Comparison of ENCODE assay signal across 3 mouse cellular contexts in the genomic region with DNA sequence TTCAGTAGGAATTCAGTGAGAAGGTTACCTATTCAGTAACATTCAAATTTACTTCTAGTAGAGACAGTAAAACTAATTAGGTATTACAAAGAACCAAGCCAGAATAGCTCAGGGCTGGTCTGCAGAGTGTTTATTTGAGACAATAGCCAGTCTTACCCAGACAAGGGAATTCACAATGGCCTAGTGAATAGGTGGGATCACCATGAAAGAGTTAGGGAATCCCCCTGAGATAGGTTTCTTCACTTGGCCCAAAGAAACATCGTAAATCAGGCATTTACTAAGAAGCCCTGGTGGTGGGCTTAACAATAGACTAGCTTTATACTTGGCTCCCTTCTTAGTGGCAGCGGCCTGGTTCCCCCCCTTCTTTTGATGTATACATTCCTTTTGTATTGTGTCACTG.
A peak's percentile ranks its signal among the peaks of the same experiment; 100 is the strongest.
DNase-seq lines count a peak whose midpoint lies in the region.

No protein-coding gene starts in this region.

- DNase-seq in ES-CJ7 (ENCODE audit: low read depth, low spot score) (peak; percentile 80), R1 (ENCODE audit: low read depth, low spot score) (peak; percentile 83), ZHBTc4 (ENCODE audit: low read depth, low spot score) (peak; percentile 82)
